Mouse (Mus musculus): Measurements from ENCODE around the gene Tmem253.

DNA sequence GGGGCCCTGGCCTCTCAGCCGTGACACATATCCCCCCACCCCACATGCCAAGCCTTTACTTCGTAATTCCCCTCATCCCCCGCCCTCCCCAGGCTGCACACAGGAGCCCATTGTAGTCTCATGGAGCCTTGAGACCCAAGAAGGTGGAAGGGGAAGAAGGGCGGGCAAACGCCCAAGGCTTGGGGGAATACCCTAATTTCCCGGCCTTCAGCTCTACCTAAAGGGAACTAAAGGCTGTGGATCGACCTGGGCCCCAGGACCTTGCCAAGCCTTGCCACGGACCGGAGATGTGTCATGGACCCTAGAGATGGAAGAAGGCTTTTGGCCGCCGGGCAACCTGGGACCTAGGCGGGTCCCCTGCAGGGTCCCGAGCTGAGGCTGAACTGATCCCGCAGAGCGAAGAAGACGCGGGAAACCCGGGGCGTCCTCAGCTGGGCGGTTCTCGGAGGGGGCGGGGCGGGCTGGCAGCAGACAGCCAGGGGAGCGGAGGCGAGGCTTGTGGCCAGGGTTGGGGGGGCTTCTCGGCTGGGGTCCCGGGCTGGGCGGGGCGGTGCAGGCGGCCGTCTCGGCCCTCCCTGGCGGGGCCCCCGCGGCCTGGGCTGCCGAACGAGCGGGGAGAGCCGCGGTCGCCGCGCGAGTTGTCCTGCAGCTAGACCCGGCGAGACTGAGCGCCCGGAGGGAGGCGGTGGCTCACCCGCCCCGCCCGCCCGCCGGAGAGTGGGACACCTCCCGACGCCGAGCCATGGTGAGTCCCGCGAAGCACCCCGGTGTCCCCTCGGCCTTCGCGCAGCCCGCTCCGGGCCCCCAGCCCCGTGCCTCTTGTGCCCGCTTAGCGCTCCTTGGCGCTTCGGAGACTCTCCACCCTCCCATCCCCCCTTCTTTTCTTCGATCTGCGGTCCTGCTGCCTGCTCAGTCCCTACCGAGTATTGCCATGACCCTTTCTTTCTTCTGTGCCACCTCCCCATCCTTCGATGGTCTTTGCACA lies 30.9 kb upstream of the Tmem253 start, which contains the start of gene Arhgef40:
- TF ChIP-seq EP300 (IDR thresholded peaks at IDR 0.05) (no peak), CTCF (IDR thresholded peaks at IDR 0.05) (no peak)
